Mouse (Mus musculus): ENCODE data around the gene Hspa1a. TPM values are rescaled to one million over a fixed set of nuclear protein-coding genes. Genes with fewer than 3 reads are reported as not detected.
"Not testable (repeated sequence)": the region's sequence is repeated elsewhere in the genome, so short reads cannot be mapped to it uniquely, and the experiment has no call there.

Hspa1a gene
- polyA plus RNA-seq, 1 experiment from 2014 or later: 4.0 TPM

DNA sequence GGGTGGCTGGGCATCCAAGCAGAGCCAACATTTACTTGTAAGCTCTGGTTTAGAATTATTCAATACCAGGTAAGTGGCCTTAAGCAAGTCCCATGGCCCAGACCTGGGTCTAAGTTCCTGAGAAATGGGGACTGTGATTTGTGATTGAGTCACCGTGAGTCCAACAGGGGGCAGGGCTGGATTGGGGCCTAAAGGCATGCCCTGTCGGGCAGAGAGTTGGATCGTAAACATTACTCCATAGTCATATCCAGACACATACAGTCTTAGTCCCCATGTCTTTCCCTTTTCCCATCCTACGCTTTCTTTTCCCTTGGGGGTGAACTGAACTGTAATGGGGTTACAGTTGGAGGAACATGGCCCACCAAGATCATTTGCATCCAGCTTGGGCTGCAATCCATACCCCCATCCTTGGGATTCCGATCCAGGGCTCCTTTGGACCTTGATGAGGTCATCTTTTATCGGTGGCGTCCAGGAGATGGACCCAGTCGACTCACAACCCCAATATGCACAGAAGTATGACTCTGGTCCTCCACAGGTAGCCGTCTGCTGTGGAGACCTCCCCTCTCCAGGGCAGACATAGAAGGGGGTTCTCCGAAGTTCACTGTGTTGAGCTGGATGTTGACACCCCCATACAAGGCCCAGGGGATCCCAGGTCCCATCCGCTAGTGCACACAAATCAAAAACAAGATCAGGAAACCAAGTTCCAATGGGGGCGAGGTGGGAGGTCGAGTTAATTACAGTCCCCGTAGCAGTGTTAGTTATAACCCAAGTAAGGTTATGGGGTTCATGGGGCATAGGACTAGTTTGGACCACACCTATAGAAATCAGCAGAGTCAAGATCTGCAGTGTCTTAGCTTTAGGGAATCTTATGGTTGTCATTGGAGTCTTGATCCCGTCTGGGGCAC, 26.8 kb upstream of the Hspa1a start:
- Histone ChIP-seq H3K9ac (ENCODE audit: low read length) (no peak overlapping the region), H3K4me3 (ENCODE audit: low read depth, low read length) (no peak overlapping the region), H3K4me1 (ENCODE audit: control insufficient read depth, insufficient read depth, low read length) (peaks cover 16% of the 10 kb centered on the region), H3K9me3 (ENCODE audit: control insufficient read depth, low read length) (no peaks in the 10 kb centered on the region), H3K4me2 (ENCODE audit: low read depth, severe bottlenecking) (peak overlapping the region; percentile 40), H3K27ac (replicated peaks; ENCODE audit: low read depth, low read length) (no peak overlapping the region), H3K36me3 (ENCODE audit: control insufficient read depth, insufficient read depth, low read length) (peaks cover 16% of the 10 kb centered on the region), H3K27me3 (ENCODE audit: control insufficient read depth, insufficient read depth, low read length) (no peaks in the 10 kb centered on the region)
- ATAC-seq (ENCODE audit: insufficient number of reproducible peaks, low FRiP score, low TSS enrichment, low read depth) (no peak), DNase-seq (ENCODE audit: low spot score) (no peak)
- WGBS: 95% methylated on average over 15 of the region's 15 CpGs

DNA sequence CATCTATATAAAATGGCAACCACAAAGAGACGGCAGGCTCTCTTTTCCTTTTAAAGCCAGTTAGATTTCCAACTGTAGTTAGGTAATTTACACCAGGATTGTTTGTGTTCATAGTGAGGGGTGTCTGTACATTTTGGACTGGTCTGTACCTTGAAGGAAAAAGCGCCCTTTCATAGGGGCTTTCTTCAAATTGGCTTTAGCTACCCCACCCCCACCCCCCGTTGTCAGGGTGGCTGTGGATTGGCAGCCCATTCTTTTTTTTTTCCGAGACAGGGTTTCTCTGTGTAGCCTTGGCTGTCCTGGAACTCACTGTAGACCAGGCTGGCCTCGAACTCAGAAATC, 25.2 kb upstream of the Hspa1a start:
- H3K9ac ChIP-seq (ENCODE audit: low read length): no peak overlapping the region
- no peak for ATAC-seq (ENCODE audit: insufficient number of reproducible peaks, low FRiP score, low TSS enrichment, low read depth)
- no peak overlapping the region for H3K4me3 ChIP-seq (ENCODE audit: low read depth, low read length)
- peaks cover 16% of the 10 kb centered on the region for H3K36me3 ChIP-seq (ENCODE audit: control insufficient read depth, insufficient read depth, low read length)
- no peaks in the 10 kb centered on the region for H3K9me3 ChIP-seq (ENCODE audit: control insufficient read depth, low read length)
- peaks cover 3% of the 10 kb centered on the region for H3K4me1 ChIP-seq (ENCODE audit: control insufficient read depth, insufficient read depth, low read length)
- H3K4me2 ChIP-seq (ENCODE audit: low read depth, severe bottlenecking): 0 out of 2 replicates have a peak overlapping the region, but pooled peaks have one; percentile 17
- 95% methylated on average over 5 of the region's 5 CpGs for WGBS
- no peak overlapping the region for H3K27ac ChIP-seq (replicated peaks; ENCODE audit: low read depth, low read length)
- DNase-seq (ENCODE audit: low spot score): no peak
- no peaks in the 10 kb centered on the region for H3K27me3 ChIP-seq (ENCODE audit: control insufficient read depth, insufficient read depth, low read length)

DNA sequence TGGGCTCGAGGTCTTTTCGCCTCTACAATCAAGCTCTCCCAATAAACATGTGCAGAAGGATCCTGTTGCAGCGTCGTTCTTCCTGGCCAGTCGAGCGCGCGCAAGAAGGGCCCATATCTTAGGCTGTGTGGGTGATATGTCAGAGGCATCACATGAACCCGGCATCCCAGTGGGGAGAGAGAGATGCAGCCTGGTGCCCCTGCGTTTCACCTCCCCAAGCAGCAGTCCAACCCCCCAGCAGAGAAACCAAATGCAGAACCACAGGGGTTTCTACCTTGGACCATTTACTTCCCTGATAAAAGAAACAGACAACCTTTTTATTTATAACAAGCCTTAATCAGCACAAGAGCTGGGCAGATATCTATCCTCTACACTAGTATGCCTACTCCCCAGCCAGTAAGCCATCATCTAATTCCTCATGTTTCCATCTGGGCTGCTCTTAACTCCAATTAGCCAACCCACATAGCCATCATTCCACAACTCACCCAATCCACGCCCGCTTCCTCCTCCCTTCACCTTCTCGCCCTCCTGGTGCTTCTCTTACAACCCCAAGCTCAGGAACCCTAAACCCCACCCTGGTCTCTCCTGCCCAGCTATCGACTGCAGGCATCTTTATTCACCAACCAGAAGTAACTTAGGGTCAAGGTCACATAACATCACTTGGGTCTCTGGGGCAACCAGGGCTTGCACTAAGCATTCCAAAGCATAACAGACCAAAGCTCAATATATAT, 24.6 kb upstream of the Hspa1a start:
- peak overlapping the region; percentile 17; the same call in 1 of the 2 replicates for H3K4me2 ChIP-seq (ENCODE audit: low read depth, severe bottlenecking)
- no peaks in the 10 kb centered on the region for H3K9me3 ChIP-seq (ENCODE audit: control insufficient read depth, low read length)
- ATAC-seq (ENCODE audit: insufficient number of reproducible peaks, low FRiP score, low TSS enrichment, low read depth) (no peak), DNase-seq (ENCODE audit: low spot score) (no peak)
- H3K27me3 ChIP-seq (ENCODE audit: control insufficient read depth, insufficient read depth, low read length): no peaks in the 10 kb centered on the region
- H3K27ac ChIP-seq (replicated peaks; ENCODE audit: low read depth, low read length): no peak overlapping the region
- no peak overlapping the region for H3K4me3 ChIP-seq (ENCODE audit: low read depth, low read length)
- 93% methylated on average over 12 of the region's 14 CpGs for WGBS
- H3K36me3 ChIP-seq (ENCODE audit: control insufficient read depth, insufficient read depth, low read length): peaks cover 16% of the 10 kb centered on the region
- peaks cover 3% of the 10 kb centered on the region; the same call in 1 of the 2 replicates for H3K4me1 ChIP-seq (ENCODE audit: control insufficient read depth, insufficient read depth, low read length)
- H3K9ac ChIP-seq (ENCODE audit: low read length): no peak overlapping the region

DNA sequence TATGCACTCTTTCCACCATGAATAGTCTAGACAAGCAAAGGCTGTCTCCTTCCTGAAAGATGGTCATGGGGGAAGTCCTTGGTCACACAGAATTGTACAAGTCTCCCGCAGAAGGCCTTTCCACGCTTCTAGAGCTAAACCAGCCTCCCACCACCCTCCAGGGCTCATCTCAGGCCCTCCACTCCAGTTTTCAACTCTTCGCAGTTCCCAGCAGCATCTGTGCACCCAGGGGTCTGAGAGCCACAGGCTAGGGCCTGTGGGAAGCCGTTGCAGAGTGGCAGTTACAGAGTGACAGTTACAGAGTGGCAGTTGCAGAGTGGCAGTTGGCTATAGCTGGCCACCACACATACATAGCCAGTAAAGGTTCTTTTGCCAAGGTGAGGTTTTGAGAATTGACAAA, 24.0 kb upstream of the Hspa1a start:
- H3K9me3 ChIP-seq (ENCODE audit: control insufficient read depth, low read length); H3K27me3 ChIP-seq (ENCODE audit: control insufficient read depth, insufficient read depth, low read length); H3K9ac ChIP-seq (ENCODE audit: low read length); H3K27ac ChIP-seq (replicated peaks; ENCODE audit: low read depth, low read length); DNase-seq (ENCODE audit: low spot score); H3K4me3 ChIP-seq (ENCODE audit: low read depth, low read length); H3K4me1 ChIP-seq (ENCODE audit: control insufficient read depth, insufficient read depth, low read length); ATAC-seq (ENCODE audit: insufficient number of reproducible peaks, low FRiP score, low TSS enrichment, low read depth); H3K4me2 ChIP-seq (ENCODE audit: low read depth, severe bottlenecking): not testable (repeated sequence)
- H3K36me3 ChIP-seq (ENCODE audit: control insufficient read depth, insufficient read depth, low read length): peaks cover 20% of the 10 kb centered on the region
- WGBS: 96% methylated on average over 4 of the region's 4 CpGs

DNA sequence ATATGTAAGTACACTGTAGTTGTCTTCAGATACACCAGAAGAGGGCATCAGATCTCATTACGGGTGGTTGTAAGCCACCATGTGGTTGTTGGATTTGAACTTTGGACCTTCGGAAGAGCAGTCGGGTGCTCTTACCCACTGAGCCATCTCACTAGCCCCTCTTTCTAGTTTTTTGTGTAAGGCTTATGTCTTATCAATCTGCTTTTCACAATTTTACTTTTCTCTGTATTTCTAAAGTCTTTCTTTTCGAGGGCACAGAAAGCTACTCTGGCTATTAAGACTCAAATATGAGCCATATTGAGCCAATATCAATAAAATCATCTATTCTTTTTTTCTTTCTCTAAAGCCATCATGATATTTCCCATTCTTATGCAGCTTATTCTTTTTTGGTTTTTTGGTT, 23.2 kb upstream of the Hspa1a start:
- ATAC-seq (ENCODE audit: insufficient number of reproducible peaks, low FRiP score, low TSS enrichment, low read depth); H3K27ac ChIP-seq (replicated peaks; ENCODE audit: low read depth, low read length); H3K4me2 ChIP-seq (ENCODE audit: low read depth, severe bottlenecking); H3K27me3 ChIP-seq (ENCODE audit: control insufficient read depth, insufficient read depth, low read length); H3K4me1 ChIP-seq (ENCODE audit: control insufficient read depth, insufficient read depth, low read length); DNase-seq (ENCODE audit: low spot score); H3K9ac ChIP-seq (ENCODE audit: low read length); H3K9me3 ChIP-seq (ENCODE audit: control insufficient read depth, low read length); H3K4me3 ChIP-seq (ENCODE audit: low read depth, low read length): not testable (repeated sequence)
- WGBS: 95% methylated on average over 4 of the region's 4 CpGs
- peaks cover 20% of the 10 kb centered on the region for H3K36me3 ChIP-seq (ENCODE audit: control insufficient read depth, insufficient read depth, low read length)

DNA sequence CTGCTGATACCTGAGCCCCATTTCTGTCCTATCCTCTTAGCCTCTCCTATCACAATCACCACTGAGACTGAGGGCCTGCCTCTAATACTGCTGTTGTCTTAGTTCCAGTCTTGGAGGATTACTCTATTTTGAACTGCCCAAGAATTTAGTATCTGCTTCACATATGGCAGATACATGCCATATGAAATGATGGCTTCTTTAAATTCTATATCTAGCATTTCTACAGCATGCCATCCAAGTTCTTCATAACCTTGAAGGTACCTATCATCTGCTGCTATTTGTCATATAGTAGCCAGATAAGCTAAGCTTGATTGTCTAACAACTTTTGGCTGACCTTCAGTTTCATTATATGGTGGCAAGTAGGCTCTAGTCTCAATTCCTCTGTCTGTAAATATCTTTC, 22.8 kb upstream of the Hspa1a start:
- H3K4me3 ChIP-seq (ENCODE audit: low read depth, low read length): no peak overlapping the region
- H3K27ac ChIP-seq (replicated peaks; ENCODE audit: low read depth, low read length): no peak overlapping the region
- ATAC-seq (ENCODE audit: insufficient number of reproducible peaks, low FRiP score, low TSS enrichment, low read depth) (no peak), DNase-seq (ENCODE audit: low spot score) (no peak)
- H3K36me3 ChIP-seq (ENCODE audit: control insufficient read depth, insufficient read depth, low read length): peaks cover 20% of the 10 kb centered on the region
- H3K9ac ChIP-seq (ENCODE audit: low read length): no peak overlapping the region
- no peaks in the 10 kb centered on the region for H3K27me3 ChIP-seq (ENCODE audit: control insufficient read depth, insufficient read depth, low read length)
- H3K4me2 ChIP-seq (ENCODE audit: low read depth, severe bottlenecking): no peak overlapping the region
- H3K9me3 ChIP-seq (ENCODE audit: control insufficient read depth, low read length): no peaks in the 10 kb centered on the region
- H3K4me1 ChIP-seq (ENCODE audit: control insufficient read depth, insufficient read depth, low read length): peaks cover 2% of the 10 kb centered on the region; the same call in 1 of the 2 replicates

- 79% methylated on average over 2 of the region's 2 CpGs for WGBS
- Histone ChIP-seq H3K36me3 (ENCODE audit: control insufficient read depth, insufficient read depth, low read length) (peaks cover 9% of the 10 kb centered on the region; the same call in 1 of the 2 replicates), H3K9me3 (ENCODE audit: control insufficient read depth, low read length) (no peaks in the 10 kb centered on the region), H3K4me1 (ENCODE audit: control insufficient read depth, insufficient read depth, low read length) (peaks cover 8% of the 10 kb centered on the region), H3K27me3 (ENCODE audit: control insufficient read depth, insufficient read depth, low read length) (no peaks in the 10 kb centered on the region), H3K9ac (ENCODE audit: low read length) (no peak overlapping the region), H3K27ac (replicated peaks; ENCODE audit: low read depth, low read length) (no peak overlapping the region), H3K4me3 (ENCODE audit: low read depth, low read length) (no peak overlapping the region), H3K4me2 (ENCODE audit: low read depth, severe bottlenecking) (no peak overlapping the region)
- ATAC-seq (ENCODE audit: insufficient number of reproducible peaks, low FRiP score, low TSS enrichment, low read depth) (no peak), DNase-seq (ENCODE audit: low spot score) (no peak)
These were observed 12.3 kb upstream of the Hspa1a start for GRCm38 (mm10) chr17:34984218-34984617.

GRCm38 (mm10) chr17:34982328-34982727, 10.4 kb upstream of the Hspa1a start:
- no peak for DNase-seq (ENCODE audit: low spot score)
- Histone ChIP-seq H3K4me2 (ENCODE audit: low read depth, severe bottlenecking) (peak overlapping the region; percentile 81), H3K36me3 (ENCODE audit: control insufficient read depth, insufficient read depth, low read length) (peaks cover 9% of the 10 kb centered on the region; the same call in 1 of the 2 replicates), H3K27me3 (ENCODE audit: control insufficient read depth, insufficient read depth, low read length) (no peaks in the 10 kb centered on the region), H3K4me1 (ENCODE audit: control insufficient read depth, insufficient read depth, low read length) (peaks cover 8% of the 10 kb centered on the region), H3K9ac (ENCODE audit: low read length) (peak overlapping the region; percentile 87), H3K9me3 (ENCODE audit: control insufficient read depth, low read length) (no peaks in the 10 kb centered on the region), H3K27ac (replicated peaks; ENCODE audit: low read depth, low read length) (peak overlapping the region; percentile 96; the same call in 1 of the 2 replicates), H3K4me3 (ENCODE audit: low read depth, low read length) (peak overlapping the region; percentile 92)
- under 1% methylated on average over 15 of the region's 15 CpGs for WGBS
- peak; percentile 51; the same call in 1 of the 2 replicates for ATAC-seq (ENCODE audit: insufficient number of reproducible peaks, low FRiP score, low TSS enrichment, low read depth)

All from limb, embryonic 11.5 days (tissue).